Mouse (Mus musculus) testis, adult 2 months (tissue): Measurements from ENCODE around the gene Olfr1180. TPM values are rescaled to one million over a fixed set of nuclear protein-coding genes. Genes with fewer than 3 reads are reported as not detected.
"Not testable (repeated sequence)": the region's sequence is repeated elsewhere in the genome, so short reads cannot be mapped to it uniquely, and the experiment has no call there.

Experiments used
- H3K27ac ChIP-seq: fragments of 200-500 bp; 2 replicates; pipeline ENCODE4 v1.5.1; 2012; ENCODE audit warnings: low read depth, low read length; ENCODE audit not compliant: control insufficient read depth, insufficient read depth
- H3K27me3 ChIP-seq: fragments of 200-500 bp; 2 replicates; pipeline ENCODE4 v1.6.1; 2012; ENCODE audit warnings: mild to moderate bottlenecking, low read length, moderate library complexity; ENCODE audit not compliant: control insufficient read depth, insufficient read depth
- H3K36me3 ChIP-seq: fragments of 200-500 bp; 2 replicates; pipeline ENCODE4 v1.6.1; 2012; ENCODE audit warnings: mild to moderate bottlenecking, low read length; ENCODE audit not compliant: control insufficient read depth, insufficient read depth
- H3K4me1 ChIP-seq: fragments of 200-500 bp; 2 replicates; pipeline ENCODE4 v1.6.1; 2012; ENCODE audit warnings: low read length; ENCODE audit not compliant: control insufficient read depth, insufficient read depth
- H3K4me3 ChIP-seq: fragments of 200-500 bp; 2 replicates; pipeline ENCODE4 v1.5.1; 2012; ENCODE audit warnings: low read depth, mild to moderate bottlenecking, low read length, moderate library complexity, mixed read lengths; ENCODE audit not compliant: control insufficient read depth
- CTCF ChIP-seq: fragments of 200-500 bp; IDR thresholded peaks from 2 replicates; pipeline ENCODE4 v1.5.1; 2012; ENCODE audit warnings: low read depth, mild to moderate bottlenecking, inconsistent platforms, low read length, moderate library complexity; ENCODE audit not compliant: control insufficient read depth, insufficient read depth, insufficient replicate concordance
- POLR2A ChIP-seq: fragments of 200-500 bp; IDR thresholded peaks from 2 replicates; pipeline ENCODE4 v1.6.1; 2012; ENCODE audit warnings: low read depth, mild to moderate bottlenecking, inconsistent platforms, low read length, moderate library complexity; ENCODE audit not compliant: control insufficient read depth
- polyA plus RNA-seq: library from polyadenylated mRNA; depleted of rRNA; stranded (reverse); fragments of >200 nt; gene quantifications from 2 replicates; pipeline ENCODE4 v1.2.3, GENCODE M21; 2012; rRNA removed

The Olfr1180 gene
- polyA plus RNA-seq, result not detected in 2 replicates

DNA sequence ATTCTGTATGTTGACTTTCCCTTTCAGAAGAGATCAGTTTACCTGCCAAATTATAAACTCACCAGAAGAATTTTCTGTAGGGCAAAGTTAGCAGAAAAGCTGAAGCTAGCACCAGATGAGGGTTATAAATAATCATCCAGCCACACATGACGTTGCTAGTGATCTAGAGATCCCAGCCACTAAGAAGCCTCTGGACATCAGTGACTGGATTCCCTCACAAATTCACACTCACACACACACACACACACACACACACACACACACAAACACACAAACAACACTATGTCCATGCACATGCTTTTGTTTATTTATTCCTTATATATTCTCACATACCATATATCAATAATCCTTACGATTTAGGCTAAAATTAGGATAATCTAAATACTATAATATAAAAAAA is at the start of gene Olfr1180:
Gene Olfr1180, minus strand, starts transcription at position 101 of the 400 bp plus-strand sequence.
- no peaks in the 10 kb centered on the region for H3K4me1 ChIP-seq
- H3K27ac ChIP-seq, result no peak within 1 kb of the TSS
- no peaks in the 10 kb centered on the region for H3K27me3 ChIP-seq

DNA sequence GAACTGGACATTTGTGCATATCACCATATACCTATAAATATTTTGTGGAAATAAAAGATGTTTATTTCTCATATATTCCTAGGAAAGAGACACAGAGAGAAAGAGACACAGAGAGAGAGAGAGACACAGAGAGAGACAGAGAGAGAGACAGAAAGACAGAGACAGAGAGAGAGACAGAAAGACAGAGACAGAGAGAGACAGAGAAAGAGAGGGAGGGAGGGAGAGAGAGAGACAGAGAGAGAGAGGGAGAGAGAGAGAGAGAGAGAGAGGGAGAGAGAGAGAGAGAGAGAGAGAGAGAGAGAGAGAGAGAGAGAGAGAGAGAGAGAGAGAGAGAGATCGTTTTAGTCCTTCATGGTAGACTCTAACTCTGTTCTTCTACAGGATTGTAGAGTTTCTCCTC is 35.6 kb upstream of the Olfr1180 start, which contains the start of gene Olfr1183:
Gene Olfr1183, plus strand, starts transcription at position 301 of the 400 bp plus-strand sequence.
- not testable (repeated sequence) for H3K36me3 ChIP-seq, H3K27me3 ChIP-seq, H3K4me1 ChIP-seq, H3K27ac ChIP-seq, H3K4me3 ChIP-seq

More for the DNA sequence above, at the start of gene Olfr1180:
- no peak for TF ChIP-seq CTCF
- TF ChIP-seq POLR2A, result no peak
- Histone ChIP-seq H3K4me3 (no peak within 1 kb of the TSS), H3K36me3 (no peaks in the 10 kb centered on the region)

DNA sequence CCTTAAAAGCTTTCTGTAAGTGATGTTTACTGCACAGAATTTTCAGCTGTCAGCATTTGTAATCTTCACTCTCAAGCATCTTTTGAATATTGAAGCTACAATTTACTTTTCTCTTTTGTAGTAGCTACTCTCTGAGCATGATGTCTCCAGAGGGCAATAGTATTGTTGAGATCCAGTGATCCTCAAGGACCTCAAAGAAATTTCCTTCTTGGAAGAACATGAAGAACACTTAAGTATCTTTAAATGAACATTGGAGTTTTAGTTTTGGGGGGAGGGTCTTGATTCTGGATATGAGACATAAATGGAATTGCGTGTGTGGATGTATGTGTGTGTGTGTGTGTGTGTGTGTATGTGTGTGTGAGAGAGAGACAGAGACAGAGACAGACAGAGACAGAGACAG is 30.1 kb upstream of the Olfr1180 start, which contains the start of gene Gm13757:
Gene Gm13757, minus strand, starts transcription at position 101 of the 400 bp plus-strand sequence.
- Histone ChIP-seq H3K27ac (no peak within 1 kb of the TSS), H3K4me1 (no peaks in the 10 kb centered on the region), H3K36me3 (no peaks in the 10 kb centered on the region), H3K4me3 (no peak within 1 kb of the TSS), H3K27me3 (no peaks in the 10 kb centered on the region)
- no peak for TF ChIP-seq CTCF
- no peak for TF ChIP-seq POLR2A

- Histone ChIP-seq H3K27me3 (no peaks in the 10 kb centered on the region), H3K4me1 (peaks cover 2% of the 10 kb centered on the region; the same call in 1 of the 2 replicates), H3K4me3 (no peak within 1 kb of the TSS), H3K27ac (no peak within 1 kb of the TSS), H3K36me3 (no peaks in the 10 kb centered on the region)
- TF ChIP-seq POLR2A, result no peak
- no peak for TF ChIP-seq CTCF
These were observed 7.1 kb upstream of the Olfr1180 start, which contains the start of gene Olfr1181 for GRCm38 (mm10) chr2:88426071-88426470. Olfr1181 (minus strand) TSS chr2:88426171.

- no peak within 1 kb of the TSS for H3K4me3 ChIP-seq
- TF ChIP-seq CTCF, result no peak
- no peak for TF ChIP-seq POLR2A
- H3K4me1 ChIP-seq, result no peaks in the 10 kb centered on the region
- no peaks in the 10 kb centered on the region for H3K27me3 ChIP-seq
- H3K27ac ChIP-seq, result no peak within 1 kb of the TSS
- no peaks in the 10 kb centered on the region for H3K36me3 ChIP-seq
These were observed 12.6 kb downstream of the Olfr1180 start, which contains the start of gene Olfr1179 for GRCm38 (mm10) chr2:88406353-88406752. Olfr1179 (minus strand) TSS chr2:88406453.

DNA sequence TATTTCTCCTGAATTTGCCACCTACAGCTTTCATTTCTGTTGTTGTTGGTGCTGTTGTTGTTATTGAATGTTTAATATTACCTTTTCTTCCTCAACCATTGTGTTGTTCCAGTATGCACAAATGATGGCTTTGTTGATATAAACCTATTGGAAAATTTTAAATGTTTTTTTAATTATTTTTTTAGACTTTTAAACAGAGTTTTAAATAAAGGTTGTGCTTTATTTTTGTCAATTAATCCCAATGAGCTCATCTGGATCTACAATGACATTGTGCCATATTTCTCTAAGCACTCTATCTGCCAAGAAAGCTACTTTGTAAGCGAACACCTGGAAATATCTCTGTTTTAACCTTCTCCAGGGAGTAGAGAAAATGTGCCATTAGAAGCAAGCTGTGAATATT is 32.2 kb downstream of the Olfr1180 start, which contains the start of gene Olfr1178:
Gene Olfr1178, plus strand, starts transcription at position 301 of the 400 bp plus-strand sequence.
- H3K4me1 ChIP-seq, result no peaks in the 10 kb centered on the region
- H3K36me3 ChIP-seq, result no peaks in the 10 kb centered on the region
- no peak for TF ChIP-seq CTCF
- no peak for TF ChIP-seq POLR2A
- no peaks in the 10 kb centered on the region for H3K27me3 ChIP-seq
- no peak within 1 kb of the TSS for H3K4me3 ChIP-seq
- H3K27ac ChIP-seq, result no peak within 1 kb of the TSS

Other genes with a start within 250 kb of the Olfr1180 start
- gene Olfr1168, start 237.3 kb downstream of the Olfr1180 start, polyA plus RNA-seq, result not detected in 2 replicates
- gene Olfr1170, start 190.8 kb downstream of the Olfr1180 start, polyA plus RNA-seq, result not detected in 2 replicates
- not detected in 2 replicates for gene Olfr1173, start 139.3 kb downstream of the Olfr1180 start, polyA plus RNA-seq
- gene Olfr1174-ps, start 104.0 kb downstream of the Olfr1180 start, polyA plus RNA-seq, result not detected in 2 replicates
- gene Olfr1175-ps, start 91.9 kb downstream of the Olfr1180 start, polyA plus RNA-seq, result not detected in 2 replicates
- gene Olfr1176, start 82.4 kb downstream of the Olfr1180 start, polyA plus RNA-seq, result not detected in 2 replicates
- gene Olfr1177-ps, start 72.7 kb downstream of the Olfr1180 start, polyA plus RNA-seq, result not detected in 2 replicates
- not detected in 2 replicates for gene Olfr1178, start 32.1 kb downstream of the Olfr1180 start, polyA plus RNA-seq
- gene Olfr1179, start 12.7 kb downstream of the Olfr1180 start, polyA plus RNA-seq, result not detected in 2 replicates
- not detected in 2 replicates for gene Olfr1181, start 7.0 kb upstream of the Olfr1180 start, polyA plus RNA-seq
- gene Gm13757, start 30.0 kb upstream of the Olfr1180 start, polyA plus RNA-seq, result not detected in 2 replicates
- 0.04 TPM in 1 of 2 replicates, not detected in the other for gene Olfr1183, start 35.7 kb upstream of the Olfr1180 start, polyA plus RNA-seq
- not detected in 2 replicates for gene Olfr1184, start 64.4 kb upstream of the Olfr1180 start, polyA plus RNA-seq
- gene Olfr1185-ps1, start 74.2 kb upstream of the Olfr1180 start, polyA plus RNA-seq, result not detected in 2 replicates
- not detected in 2 replicates for gene Olfr1186, start 99.4 kb upstream of the Olfr1180 start, polyA plus RNA-seq
- gene Olfr1188, start 137.8 kb upstream of the Olfr1180 start, polyA plus RNA-seq, result not detected in 2 replicates
- not detected in 2 replicates for gene Olfr1189, start 167.3 kb upstream of the Olfr1180 start, polyA plus RNA-seq
- gene Olfr1191-ps1, start 221.4 kb upstream of the Olfr1180 start, polyA plus RNA-seq, result not detected in 2 replicates
- gene Olfr1192-ps1, start 229.4 kb upstream of the Olfr1180 start, polyA plus RNA-seq, result 0.06 TPM in 1 of 2 replicates, not detected in the other